Mouse (Mus musculus) cerebellum, adult 8-10 months (tissue): ENCODE results near the gene Dvl1.

Experiments used
- DNase-seq: peaks from one replicate; pipeline ENCODE4 v3.0.0; 2022

Gene Dvl1

DNA sequence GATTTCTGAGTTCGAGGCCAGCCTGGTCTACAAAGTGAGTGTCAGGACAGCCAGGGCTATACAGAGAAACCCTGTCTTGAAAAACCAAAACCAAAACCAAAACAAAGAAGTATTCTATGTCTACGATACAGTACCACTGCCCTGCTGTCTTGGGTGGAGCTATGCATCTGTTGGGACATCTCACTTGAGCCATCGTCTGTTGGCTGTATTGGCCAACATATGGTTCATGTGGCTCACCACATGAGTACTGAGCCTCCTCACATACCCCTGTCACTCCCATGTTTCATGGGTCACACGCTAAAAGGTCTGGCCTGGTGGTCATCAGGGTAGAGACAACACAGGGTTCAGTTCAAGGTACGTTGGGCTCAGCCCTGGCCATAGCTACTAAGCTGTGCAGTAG is 39.1 kb downstream of the Dvl1 start:
- DNase-seq = no peak

DNA sequence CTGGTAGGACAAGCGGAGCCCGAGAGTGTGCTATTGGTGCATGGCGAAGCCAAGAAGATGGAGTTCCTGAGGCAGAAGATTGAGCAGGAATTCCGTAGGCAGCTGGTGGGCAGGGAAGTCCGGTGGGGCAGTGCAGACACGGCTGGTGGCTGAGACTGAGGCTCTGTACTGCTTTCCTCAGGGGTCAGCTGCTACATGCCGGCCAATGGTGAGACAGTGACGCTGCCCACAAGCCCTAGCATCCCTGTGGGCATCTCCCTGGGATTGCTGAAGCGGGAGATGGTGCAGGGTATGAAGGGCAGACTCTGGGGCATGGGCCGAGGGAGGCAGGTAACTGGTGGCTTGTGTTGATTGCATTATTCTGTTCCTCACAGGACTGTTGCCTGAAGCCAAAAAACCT is 40.5 kb downstream of the Dvl1 start:
- no peak for DNase-seq

DNA sequence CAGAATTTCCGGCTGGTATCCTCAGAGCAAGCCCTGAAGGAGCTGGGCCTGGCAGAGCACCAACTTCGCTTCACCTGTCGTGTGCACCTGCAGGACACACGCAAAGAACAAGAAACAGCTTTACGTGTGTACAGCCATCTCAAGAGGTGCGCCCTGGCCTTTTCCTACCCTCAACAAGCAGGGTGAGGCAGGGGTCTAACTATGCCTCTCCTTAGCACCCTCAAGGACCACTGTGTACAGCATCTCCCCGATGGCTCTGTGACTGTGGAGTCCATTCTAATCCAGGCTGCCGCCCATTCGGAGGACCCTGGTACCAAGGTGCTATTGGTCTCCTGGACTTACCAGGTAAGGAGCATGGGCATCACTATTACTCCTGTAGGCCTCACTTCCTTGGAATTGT is 41.0 kb downstream of the Dvl1 start:
- DNase-seq = no peak

DNA sequence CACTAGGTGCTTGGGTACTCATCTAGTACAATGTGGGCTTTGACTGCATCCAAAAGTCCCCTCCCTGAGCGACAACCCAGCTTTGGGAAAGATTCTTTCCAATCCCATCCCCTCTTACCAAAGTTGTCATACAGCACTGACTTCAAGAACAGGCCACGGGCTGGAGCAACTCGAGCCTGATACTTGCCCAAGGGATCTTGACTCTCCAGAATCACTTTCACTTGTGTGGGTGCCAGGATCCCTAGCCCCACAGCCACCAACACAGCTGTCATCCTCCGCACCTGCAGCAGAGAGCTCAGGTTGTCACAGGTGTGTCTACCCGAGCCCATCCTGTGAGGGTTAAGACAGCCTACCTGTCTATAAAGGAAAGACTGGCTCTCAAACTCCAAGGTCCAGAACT is 42.1 kb downstream of the Dvl1 start:
- no peak for DNase-seq

DNA sequence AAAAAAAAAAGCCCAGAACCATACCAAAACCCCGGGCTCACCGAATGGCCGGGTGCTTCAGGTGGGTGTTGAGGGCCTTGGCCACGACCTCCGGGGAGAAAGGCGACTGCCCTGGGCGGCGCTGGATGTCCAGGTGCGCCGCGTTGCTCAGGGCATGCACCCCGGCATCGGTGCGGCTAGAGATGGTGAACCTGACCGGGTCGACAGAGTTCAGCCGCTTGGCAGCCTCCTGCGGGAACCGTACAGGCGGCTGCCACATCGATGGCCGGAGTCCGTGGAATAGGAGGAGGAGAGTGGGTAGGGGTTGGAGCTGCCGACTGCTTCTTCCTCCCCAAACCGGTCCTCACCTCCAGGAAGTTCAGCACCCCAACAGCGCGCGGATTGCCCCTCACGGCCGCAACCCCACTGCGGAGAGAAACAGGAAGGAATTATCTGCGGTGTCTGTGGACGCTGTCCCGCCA is 43.8 kb downstream of the Dvl1 start:
- no peak for DNase-seq

GRCm38 (mm10) chr4:155891551-155892001 is 44.4 kb downstream of the Dvl1 start, which contains the start of the genes Pusl1 and Acap3:
TSS of gene Pusl1 (minus strand) at chr4:155891781.
TSS of gene Acap3 (plus strand) at chr4:155891822.
- DNase-seq = peak; percentile 97

DNA sequence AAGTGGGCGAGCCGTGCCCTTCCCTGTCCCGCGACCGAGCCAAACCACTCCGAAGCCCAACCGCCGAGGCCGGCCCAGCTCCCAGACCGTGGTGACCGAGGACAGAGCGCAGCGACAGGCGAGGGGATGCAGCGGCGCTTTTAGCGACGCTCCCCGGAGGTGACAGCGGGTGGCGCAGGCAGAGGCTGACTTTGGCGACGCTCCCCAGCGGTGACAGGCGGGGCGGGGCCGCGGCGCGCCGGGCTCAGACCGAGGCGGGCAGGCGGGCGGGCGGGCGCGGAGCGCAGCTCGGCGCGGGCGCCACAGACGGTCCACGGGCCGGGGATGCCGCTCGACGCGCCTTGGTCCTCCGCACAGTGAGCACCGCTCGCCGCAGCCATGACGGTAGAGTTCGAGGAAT is 44.8 kb downstream of the Dvl1 start:
- peak; percentile 80 for DNase-seq

- peak; percentile 51 for DNase-seq
Observed at GRCm38 (mm10) chr4:155892438-155893211, 45.4 kb downstream of the Dvl1 start.

GRCm38 (mm10) chr4:155893212-155893690 is 46.0 kb downstream of the Dvl1 start:
- DNase-seq = peak; percentile 12

GRCm38 (mm10) chr4:155894311-155894881 is 47.2 kb downstream of the Dvl1 start:
- peak; percentile 43 for DNase-seq

DNA sequence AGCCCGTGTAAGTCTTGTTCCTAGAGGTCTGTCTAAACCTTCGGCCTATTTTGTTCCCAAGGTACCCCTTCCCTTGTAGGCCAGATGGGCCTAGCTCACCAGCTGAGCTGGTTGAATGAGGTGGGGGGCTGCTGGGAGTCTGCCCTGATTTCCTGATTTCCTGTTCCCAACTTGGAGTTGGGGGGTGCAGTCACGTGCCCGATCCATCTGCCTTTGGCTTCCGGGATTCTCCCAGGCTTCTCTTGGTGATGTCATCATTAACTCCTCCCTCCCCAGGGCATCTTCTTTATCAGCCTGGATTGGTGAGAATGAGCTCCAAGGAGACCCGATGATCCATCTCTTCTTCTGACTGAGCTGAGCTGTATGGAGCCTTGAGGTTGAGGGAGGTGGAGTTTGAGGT is 48.0 kb downstream of the Dvl1 start:
- peak; percentile 74 for DNase-seq

- DNase-seq = peak; percentile 11
Observed at GRCm38 (mm10) chr4:155895826-155896225, 48.6 kb downstream of the Dvl1 start.

GRCm38 (mm10) chr4:155896461-155896860 is 49.3 kb downstream of the Dvl1 start:
- peak; percentile 11 for DNase-seq

GRCm38 (mm10) chr4:155898318-155898717 is 51.1 kb downstream of the Dvl1 start:
- no peak for DNase-seq

GRCm38 (mm10) chr4:155899355-155899754 is 52.2 kb downstream of the Dvl1 start:
- DNase-seq = no peak

GRCm38 (mm10) chr4:155901205-155901604 is 54.0 kb downstream of the Dvl1 start:
- DNase-seq = peak; percentile 26

GRCm38 (mm10) chr4:155903246-155903645 is 56.0 kb downstream of the Dvl1 start:
- no peak for DNase-seq

DNA sequence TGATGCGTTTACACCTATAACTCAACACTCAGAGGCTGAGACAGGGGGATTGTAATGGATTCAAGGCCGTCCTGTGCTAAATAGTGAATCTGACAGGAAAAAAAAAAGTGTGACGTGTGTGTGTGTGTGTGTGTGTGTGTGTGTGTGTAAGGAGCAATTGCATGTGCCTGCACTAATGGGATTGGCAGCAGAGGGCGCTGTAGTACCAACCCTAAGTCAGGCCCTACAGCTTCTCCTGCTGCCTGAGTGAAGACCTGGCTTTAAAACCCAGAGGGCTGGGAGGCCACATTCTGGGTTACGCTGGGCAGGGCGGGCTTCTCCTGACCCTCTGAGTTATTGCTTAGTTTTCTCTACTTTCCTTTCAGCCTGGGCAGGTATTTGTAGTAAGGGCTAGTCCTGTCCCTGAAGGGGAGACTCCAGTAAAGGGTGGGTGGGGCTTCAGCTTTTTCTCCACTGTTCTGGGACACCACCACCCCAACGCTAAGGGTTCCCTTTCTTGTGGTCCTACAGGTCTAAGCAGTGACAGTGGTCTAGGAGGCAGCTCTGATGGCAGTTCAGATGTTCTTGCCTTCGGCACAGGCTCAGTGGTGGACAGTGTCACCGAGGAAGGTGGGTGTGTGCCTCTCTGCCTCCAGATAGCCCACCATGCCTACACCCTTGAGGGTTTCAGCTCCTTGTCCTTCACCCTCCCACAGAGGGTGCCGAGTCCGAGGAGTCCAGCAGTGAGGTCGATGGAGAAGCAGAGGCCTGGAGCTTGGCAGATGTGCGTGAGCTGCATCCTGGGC is 57.3 kb downstream of the Dvl1 start:
- peak; percentile 6 for DNase-seq

- no peak for DNase-seq
Observed at GRCm38 (mm10) chr4:155905634-155906033, 58.4 kb downstream of the Dvl1 start.

DNA sequence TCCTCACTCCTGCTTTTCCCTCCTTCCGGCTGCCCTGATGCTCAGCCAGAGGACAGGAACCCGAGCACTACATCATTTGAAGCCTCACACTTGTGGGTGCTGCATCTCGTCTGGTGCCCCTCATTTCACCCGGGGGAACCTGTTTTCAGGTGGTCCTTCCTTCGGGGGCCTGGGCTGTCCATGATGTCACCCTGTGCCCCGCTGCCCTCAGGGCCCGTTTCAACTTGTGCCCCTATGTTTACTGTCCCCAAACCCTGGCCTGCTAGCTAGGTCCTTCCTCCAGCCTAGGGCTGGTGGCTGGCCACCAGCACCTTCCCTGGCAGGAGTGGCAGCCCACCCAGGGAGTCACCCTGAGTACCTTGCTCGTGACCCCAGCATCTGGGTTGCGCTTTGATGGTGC is 58.9 kb downstream of the Dvl1 start:
- no peak for DNase-seq

DNA sequence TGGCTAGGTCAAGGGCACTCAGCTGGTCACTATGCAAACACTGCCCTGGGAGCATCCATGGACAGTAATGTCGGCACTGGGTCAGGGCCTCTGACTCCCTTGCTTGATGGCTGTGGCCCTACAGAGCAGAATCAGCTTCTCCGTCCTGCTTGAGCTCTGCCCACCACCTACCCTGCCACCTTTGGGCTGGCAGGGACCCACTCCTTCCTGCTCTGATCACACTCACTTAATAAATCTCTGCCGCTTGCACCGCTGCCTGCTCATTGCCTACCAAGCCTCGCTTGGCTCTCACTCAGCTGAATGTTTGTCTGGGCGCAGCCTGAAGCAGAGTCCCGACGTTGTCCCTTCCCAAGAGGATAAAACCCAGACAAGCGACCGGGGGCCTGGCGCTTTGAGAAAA is 59.8 kb downstream of the Dvl1 start:
- no peak for DNase-seq

DNA sequence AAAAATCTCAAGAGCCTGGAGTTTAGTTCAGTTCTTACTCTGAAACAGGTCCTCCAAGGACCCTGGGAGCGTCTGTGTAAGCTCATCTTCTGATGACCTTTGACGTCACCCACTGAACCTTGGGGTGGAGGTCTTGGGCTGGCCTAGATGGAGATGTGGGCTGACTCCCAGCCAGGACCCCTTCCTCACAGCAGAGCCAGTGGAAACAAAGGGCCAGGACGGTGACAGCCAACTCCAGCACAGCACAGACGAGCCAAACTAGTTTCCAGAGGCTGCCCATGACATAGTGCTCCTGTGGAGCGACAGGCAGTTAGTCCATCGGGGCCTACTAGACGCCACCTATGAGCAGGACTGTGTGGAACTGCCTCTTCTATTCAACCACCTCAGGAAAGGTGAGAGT is 61.1 kb downstream of the Dvl1 start:
- DNase-seq = no peak

DNA sequence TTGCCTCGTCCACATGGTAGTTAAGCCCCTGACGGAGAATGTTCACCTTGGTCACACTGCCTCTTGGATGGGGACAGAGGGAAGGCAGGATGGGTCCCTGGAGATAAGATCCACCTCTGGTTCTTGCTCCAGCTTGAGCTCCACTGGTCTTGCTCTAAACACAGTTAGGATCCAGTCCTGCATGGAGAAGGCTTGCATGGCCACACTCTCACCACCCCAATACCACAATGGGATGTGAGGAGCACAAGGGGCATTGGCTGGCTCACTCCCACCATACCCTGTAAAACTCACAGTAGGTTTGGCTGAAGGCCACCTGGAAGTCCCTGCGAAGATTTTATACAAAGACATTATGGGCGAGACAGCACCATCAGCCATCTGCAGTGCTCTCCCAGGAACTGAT is 61.5 kb downstream of the Dvl1 start:
- DNase-seq = no peak
